Mouse (Mus musculus) spleen, postnatal 14 days (tissue): ENCODE results near the gene Cmpk2.
A peak's percentile ranks its signal among the peaks of the same experiment; 100 is the strongest.
"Not testable (repeated sequence)": the region's sequence is repeated elsewhere in the genome, so short reads cannot be mapped to it uniquely, and the experiment has no call there.

Experiments
- DNase-seq, 2 experiments: peaks; one replicate each; pipeline ENCODE4 v3.0.0; 2021 to 2022; ENCODE audit warnings: low spot score in 2 of 2

Gene Cmpk2

DNA sequence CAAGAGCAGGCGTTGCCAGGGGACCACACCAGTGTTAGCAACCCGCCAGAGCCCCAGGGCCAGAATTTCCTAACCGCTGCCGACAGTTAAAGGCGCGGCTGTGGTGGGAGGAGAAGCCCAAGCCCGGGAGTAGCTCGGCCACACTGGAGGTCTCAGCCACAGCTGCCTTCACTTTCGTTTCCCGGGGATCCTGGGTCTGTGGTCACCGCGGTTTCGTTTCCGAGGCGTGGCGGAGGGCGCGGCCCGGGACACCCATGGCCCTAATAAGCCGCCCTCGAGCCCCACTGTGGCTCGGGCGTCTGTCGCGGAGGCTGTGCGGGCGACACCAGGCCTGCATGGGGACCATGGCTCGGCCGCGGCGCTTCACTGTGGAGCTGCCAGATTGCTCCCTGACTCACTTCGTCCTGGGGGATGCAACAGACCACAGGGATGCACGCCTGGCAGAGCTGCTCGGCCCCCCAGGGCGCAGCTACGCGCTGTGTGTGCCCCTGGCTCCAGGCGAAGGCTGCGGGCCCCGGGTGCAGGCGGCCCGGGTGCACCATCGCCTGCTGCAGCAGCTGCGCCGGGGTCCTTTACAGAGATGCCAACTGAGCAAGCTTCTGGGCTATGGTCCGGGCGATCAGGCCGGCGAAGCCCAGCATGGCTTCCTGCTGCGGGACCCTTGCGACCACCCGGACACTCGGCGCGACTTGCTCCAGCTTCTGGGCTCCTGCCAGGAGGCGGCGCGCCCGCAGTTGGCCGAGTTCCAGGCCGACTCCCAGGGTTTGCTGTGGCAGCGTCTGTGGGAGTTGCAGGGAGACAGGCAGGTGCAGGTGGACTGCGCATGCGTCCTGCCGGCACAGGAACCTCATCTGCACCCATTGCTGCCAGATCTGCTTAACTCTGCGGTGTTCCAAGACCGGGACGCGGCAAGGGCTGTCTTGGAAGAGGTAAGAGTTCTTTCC lies at the start of gene Cmpk2:
Cmpk2 (plus strand) TSS at position 107 of the 944 bp plus-strand sequence.
- DNase-seq = peak; percentile 82 to 84

DNA sequence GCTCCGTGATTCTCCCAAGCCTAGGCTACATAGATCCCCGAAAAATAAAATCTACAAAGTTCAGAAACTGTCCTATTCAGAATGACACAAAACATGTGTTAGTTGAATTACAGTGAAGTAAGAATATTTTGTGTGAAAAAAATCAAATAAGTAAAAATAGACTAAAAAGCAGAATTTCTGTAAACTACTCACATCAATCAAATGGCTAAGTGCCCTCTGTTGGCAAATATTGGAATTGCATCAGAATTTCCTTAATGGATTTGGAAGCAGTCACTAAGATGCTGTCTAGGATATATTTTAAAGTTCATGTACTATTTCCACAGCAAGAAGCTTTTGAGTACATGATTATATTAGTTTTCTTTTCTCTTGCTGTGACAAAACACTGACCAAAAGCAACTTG lies 44.2 kb upstream of the Cmpk2 start:
- DNase-seq = no peak

DNA sequence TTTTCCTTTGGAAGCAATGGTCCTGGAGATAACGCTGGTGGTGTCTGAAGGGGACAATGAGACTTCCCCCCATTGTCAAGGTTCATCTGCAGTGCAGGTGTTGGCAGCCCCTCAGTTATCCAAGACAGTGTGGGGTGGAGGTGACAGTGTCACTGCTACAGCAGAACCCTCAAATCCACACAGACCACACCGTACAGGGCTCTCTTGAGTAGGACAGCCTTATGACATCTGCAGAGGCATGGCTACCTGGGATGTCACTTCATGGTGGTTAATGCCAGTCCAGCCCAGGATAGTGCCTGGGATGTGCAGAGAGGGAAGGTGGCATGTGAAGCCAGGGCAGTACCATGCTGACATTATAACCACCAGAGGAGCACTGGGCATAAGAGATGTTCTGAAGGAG lies 40.2 kb upstream of the Cmpk2 start:
- DNase-seq = not testable (repeated sequence)

GRCm38 (mm10) chr12:26436334-26436733 lies 32.7 kb upstream of the Cmpk2 start:
- DNase-seq = no peak

GRCm38 (mm10) chr12:26437950-26438349 lies 31.1 kb upstream of the Cmpk2 start:
- DNase-seq = no peak

DNA sequence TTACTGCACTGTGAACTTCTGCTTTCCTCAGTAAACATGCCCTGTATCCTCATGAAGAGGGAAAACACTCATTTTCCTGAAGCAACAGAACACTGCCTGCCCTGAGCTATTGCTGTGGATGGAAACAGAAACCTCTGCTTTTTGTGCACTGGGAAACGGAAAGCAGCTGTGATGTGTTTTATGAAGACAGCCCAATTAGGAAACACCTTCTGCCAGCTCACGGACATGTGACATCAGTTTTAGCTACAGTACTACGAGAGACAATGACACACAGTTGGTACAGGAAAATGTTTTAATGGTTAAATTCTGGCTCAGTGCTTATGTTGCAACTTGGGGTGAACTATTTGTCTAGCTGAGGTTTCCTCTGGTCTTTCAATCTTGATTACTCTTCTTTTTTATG lies 29.6 kb upstream of the Cmpk2 start:
- no peak for DNase-seq

DNA sequence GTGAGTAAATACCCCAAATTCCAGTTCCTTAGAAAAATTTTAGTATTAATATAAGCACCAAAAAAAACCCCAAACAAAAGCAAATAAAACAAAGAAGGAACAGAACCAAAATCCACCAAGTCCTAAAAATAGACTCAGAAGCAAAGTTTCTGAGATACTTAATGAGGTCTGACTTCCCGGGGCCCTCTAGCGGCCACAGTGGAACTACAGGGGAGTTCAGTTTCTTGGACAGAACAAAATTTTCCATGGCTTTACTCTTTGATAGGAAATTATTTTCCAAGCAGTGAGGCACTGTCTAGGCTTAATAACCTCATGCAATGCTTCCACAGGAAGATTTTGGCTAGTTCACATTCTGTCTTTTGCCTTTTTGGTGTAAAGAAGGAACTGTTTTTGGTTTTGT lies 24.9 kb upstream of the Cmpk2 start:
- DNase-seq = peak; percentile 49 to 65

DNA sequence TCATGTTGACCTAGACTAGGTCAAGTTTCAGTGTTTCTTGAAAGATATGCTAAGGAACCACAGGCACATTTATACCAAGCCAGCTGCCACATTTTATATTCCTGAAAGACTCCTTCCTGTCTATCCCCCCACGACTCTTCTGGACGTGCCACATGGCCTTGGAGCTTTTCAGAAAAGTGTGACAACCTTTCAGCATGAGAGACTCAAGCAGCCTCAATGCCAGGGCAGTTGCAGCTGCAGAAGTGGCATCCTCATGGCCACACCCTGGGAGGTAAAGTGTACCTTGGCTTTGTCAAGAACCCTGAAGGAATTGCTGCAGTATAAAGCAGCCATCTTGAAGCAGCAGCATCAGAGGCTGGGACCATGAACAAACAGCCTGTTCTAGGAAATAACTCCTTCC lies 24.5 kb upstream of the Cmpk2 start:
- no peak for DNase-seq

DNA sequence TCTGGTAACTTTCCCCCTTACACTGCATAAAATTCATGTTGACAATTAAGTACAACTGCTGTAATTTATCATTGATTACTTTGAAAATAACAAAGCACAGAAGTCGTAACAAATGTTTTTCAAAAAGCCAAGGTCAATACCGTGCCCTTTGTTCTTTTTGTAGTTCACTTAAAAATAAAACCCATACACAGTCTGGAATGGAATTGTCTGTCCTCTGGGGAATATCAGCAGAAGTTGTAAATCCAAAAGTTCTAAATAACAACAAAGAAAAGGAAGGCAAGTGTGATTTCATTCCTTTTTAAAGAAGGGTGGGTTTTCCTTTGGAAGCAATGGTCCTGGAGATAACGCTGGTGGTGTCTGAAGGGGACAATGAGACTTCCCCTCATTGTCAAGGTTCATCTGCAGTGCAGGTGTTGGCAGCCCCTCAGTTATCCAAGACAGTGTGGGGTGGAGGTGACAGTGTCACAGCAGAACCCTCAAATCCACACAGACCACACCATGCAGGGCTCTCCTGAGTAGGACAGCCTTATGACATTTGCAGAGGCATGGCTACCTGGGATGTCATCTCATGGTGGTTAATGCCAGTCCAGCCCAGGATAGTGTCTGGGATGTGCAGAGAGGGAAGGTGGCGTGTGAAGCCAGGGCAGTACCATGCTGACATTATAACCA lies 22.5 kb upstream of the Cmpk2 start:
- no peak for DNase-seq

DNA sequence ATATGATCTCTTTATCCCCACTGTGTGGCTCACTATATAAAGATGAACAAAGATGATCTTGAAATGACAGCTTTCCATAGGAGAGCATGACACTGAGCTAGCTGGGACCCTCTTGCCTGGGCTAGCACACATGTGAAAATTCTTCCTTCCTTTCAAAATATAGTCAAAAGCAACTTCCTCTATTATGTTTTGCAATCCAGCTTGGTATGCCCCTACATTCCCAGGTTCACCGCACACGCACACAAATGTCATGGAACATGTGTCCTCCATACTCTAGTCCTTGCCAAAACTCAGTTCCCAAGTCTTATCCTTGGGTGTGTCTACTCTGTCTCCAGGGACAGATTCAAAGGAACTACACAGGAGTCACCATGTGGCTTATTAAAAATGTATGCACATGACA lies 19.5 kb upstream of the Cmpk2 start:
- no peak for DNase-seq

DNA sequence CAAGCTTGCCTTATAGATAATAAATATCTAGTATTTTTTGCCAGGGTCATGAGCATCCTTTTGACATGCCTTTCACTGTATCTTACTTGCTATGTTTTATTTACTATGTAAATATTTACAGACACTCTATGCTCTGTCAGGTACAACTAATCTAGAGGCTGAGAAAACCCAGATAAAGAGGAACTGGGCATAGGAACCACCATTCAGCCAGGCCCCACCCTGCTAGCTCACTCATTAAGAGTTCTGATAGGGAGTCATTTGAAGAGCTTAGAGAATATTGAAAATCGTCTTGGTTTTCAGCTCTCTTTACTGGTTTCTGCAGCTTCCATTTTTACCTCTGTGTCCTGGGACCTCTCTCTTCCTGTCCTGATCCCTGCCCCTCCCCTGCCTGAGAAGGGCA lies 17.9 kb upstream of the Cmpk2 start:
- no peak for DNase-seq

DNA sequence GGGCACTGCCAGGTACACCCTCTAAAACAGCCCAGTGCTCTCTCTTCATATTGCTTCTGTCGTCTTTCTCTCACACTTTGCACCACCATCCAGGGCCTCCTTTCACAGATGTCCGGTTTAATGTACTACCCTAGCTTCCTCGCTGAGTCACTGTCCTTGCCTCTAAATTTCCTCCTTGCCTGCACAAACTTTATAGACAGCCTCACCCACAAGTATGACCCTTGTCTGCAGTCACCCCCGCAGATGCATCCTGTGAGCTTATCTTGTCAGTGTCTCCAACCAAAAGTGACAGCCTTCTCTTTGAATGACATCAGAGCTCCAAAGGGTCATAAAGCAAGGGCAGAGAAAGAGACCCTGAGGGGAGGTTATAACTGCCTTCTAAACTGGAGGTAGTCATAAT lies 16.1 kb upstream of the Cmpk2 start:
- DNase-seq = no peak

GRCm38 (mm10) chr12:26454682-26455081 lies 14.3 kb upstream of the Cmpk2 start:
- no peak for DNase-seq

DNA sequence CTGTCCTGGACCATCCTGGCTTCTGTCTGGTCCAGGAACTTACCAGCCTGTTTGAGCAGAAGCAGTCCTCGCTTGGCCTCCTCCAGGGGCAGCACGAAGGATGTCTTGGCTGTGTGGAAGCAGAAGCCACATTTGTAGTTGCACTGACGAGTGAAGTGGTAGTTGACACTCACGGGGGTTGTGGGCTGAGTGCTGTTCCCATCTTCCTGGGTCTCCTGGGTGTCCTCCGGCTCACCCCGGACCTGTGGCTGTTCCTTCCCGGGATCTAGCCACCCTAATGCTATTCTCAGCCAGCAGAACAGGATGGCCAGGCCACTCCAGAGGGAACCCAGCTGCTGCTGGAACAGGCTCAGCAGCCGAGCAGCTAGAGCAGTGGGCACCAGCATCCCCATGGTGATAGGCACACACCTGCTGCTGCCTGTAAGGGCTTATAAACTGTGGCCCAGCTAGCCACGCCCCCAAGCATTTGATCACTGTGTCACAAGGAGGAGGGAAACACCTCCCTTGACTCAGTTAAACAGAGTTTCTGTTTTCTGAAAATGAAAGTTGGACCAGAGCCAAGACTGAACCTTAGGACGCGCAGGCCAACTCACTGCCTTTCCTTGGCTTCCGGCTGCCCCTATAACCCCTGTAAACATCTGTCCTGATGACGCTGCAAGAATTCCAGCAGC lies 12.8 kb upstream of the Cmpk2 start, which contains the start of gene Rsad2:
Rsad2 (minus strand) TSS at position 425 of the 671 bp plus-strand sequence.
- peak; percentile 79 to 81 for DNase-seq

DNA sequence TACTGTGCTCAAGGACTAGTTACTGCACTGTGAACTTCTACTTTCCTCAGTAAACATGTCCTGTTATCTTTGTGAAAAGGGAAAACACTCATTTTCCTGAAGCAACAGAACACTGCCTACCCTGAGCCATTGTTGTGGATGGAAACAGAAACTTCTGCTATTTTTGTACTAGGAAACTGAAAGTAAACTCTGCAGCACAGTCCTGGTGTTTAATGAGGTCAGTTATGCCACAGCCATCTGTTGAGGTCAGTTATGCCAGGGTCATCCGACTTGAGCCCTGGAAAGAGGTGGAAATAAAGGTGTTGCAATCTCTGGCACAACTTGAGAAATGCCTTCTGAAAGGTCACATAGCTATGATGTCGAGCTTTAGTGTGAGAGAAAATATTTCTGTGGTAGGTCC lies 8.9 kb upstream of the Cmpk2 start:
- DNase-seq = no peak

DNA sequence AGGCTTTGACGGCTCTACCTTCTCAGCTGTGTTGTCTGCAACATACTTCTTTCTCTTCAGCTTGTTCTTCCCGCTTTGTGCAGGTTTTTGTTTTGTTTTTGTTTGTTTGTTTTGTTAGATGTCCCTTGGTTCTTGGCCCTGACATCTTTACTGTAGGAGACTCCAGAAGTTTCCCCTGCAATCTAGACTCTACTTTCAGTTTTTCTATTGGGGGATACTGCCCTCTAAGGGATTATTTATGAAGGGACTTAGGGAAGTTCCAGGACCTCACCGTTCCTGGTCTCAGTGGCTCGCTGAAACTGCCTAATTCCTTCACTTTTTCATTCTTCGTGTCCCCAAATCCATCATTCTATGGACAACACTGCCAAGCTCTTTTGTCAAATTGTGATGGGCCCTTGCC lies 3.4 kb upstream of the Cmpk2 start:
- DNase-seq = no peak

GRCm38 (mm10) chr12:26470042-26470409 lies 1.0 kb downstream of the Cmpk2 start:
- no peak for DNase-seq

DNA sequence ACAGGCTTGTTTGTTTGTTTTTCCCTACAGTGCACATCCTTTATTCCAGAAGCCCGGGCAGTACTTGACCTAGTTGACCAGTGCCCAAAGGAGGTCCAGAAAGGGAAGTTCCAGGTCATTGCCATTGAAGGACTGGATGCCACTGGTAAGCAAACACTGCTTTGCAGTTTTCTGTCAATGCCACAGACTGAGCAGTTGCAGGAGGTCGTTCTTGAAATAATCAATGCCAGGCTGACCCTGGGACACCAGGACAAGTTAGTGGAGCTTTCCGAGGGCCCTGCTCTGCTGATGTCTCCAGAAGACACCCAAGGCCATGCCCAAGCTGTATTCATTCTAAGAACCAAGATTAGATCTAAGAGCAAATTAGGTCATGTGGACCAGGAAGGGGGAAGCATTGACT lies 2.4 kb downstream of the Cmpk2 start:
- no peak for DNase-seq

- no peak for DNase-seq
Measured at GRCm38 (mm10) chr12:26472770-26473481, 3.9 kb downstream of the Cmpk2 start.

- no peak for DNase-seq
Measured at GRCm38 (mm10) chr12:26473746-26474145, 4.7 kb downstream of the Cmpk2 start.

GRCm38 (mm10) chr12:26477198-26477597 lies 8.2 kb downstream of the Cmpk2 start:
- no peak for DNase-seq
